Mouse (Mus musculus) stomach, embryonic 14.5 days (tissue): ENCODE data around the gene Ash1l. TPM values are rescaled to one million over a fixed set of nuclear protein-coding genes. Genes with fewer than 3 reads are reported as not detected.
A peak's percentile ranks its signal among the peaks of the same experiment; 100 is the strongest.

Source experiments
- ATAC-seq: fragments of 200-750 bp; cut with Nextera tagmentation; 2 replicates; pipeline ENCODE4 v1.8.0; 2017; ENCODE audit warnings: low read depth, moderate TSS enrichment; ENCODE audit not compliant: insufficient number of reproducible peaks, insufficient read depth, low FRiP score
- H3K27ac ChIP-seq: fragments of 300-500 bp; sonication (generic); 2 replicates; pipeline ENCODE4 v1.5.1; 2014; ENCODE audit warnings: mild to moderate bottlenecking, low read length, moderate library complexity, mixed read lengths
- H3K27me3 ChIP-seq: fragments of 300-500 bp; sonication (generic); 2 replicates; pipeline ENCODE4 v1.6.1; 2014; ENCODE audit warnings: low read length, control low read depth, mixed read lengths; ENCODE audit not compliant: control insufficient read depth, insufficient read depth
- H3K36me3 ChIP-seq: fragments of 300-500 bp; sonication (generic); 2 replicates; pipeline ENCODE4 v1.6.1; 2014; ENCODE audit warnings: mild to moderate bottlenecking, control low read depth, low read length, moderate library complexity, mixed read lengths; ENCODE audit not compliant: control insufficient read depth, insufficient read depth
- H3K4me1 ChIP-seq: fragments of 300-500 bp; sonication (generic); 2 replicates; pipeline ENCODE4 v1.6.1; 2014; ENCODE audit warnings: low read length, control low read depth, mixed read lengths; ENCODE audit not compliant: control insufficient read depth, insufficient read depth
- H3K4me2 ChIP-seq: fragments of 300-500 bp; sonication (generic); replicated peaks from 2 replicates; pipeline ENCODE4 v1.6.1; 2014; ENCODE audit warnings: low read depth, low read length, control low read depth
- H3K4me3 ChIP-seq: fragments of 300-500 bp; sonication (generic); 2 replicates; pipeline ENCODE4 v1.5.1; 2014; ENCODE audit warnings: low read depth, low read length, control low read depth
- H3K9ac ChIP-seq: fragments of 300-500 bp; sonication (generic); replicated peaks from 2 replicates; pipeline ENCODE4 v1.6.1; 2014; ENCODE audit warnings: low read depth, mild to moderate bottlenecking, control low read depth, low read length, moderate library complexity, mixed read lengths
- H3K9me3 ChIP-seq: fragments of 300-500 bp; sonication (generic); 2 replicates; pipeline ENCODE4 v1.6.1; 2016; ENCODE audit warnings: low read depth, low read length, control low read depth; ENCODE audit not compliant: control insufficient read depth
- WGBS: fragments of 180-500 bp; shearing (Covaris S2); extraction: QIAGEN DNeasy Blood & Tissue Kit; methylation state at CpG from one replicate; pipeline ENCODE4 v1.1.7; 2014; 5-methylcytosine and 5-hydroxymethylcytosine counted together
- polyA plus RNA-seq: library from polyadenylated mRNA; unstranded; fragments of >200 nt; fragmentation: Nextera tagmentation; extraction: Ambion mirVana; gene quantifications from 2 replicates; pipeline ENCODE4 v1.2.1, GENCODE M21; 2014

The Ash1l gene
- polyA plus RNA-seq, result 30.8 and 31.4 TPM in 2 replicates

- ATAC-seq, result peak; percentile 71
- under 1% methylated on average over 39 of the region's 64 CpGs for WGBS
These were observed at the start of gene Ash1l, which contains the start of gene Dap3 for GRCm38 (mm10) chr3:88950576-88951326. Ash1l (plus strand) TSS chr3:88950622. Dap3 (minus strand) TSS chr3:88951181.

DNA sequence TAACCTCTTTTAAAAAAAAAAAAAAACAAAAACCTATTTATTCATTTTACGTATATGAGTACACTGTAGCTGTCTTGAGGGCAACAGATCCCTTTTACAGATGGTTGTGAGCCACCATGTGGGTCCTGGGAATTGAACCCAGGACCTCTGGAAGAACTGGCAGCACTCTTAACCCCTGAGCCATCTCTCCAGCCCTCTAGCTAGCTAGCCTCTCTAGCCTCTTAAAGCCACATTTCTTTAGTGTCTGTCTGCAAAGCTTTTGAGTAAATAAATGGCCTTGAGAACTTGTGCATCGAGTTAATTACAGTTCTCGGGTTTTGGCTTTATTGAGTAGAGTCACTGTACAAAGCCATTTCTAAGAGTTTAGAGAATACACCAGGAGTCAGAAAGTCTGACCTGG, 45.6 kb upstream of the Ash1l start:
- Histone ChIP-seq H3K9me3 (no peaks in the 10 kb centered on the region), H3K4me3 (no peak overlapping the region), H3K4me1 (no peaks in the 10 kb centered on the region), H3K9ac (no peak overlapping the region), H3K4me2 (no peak overlapping the region), H3K27ac (no peak overlapping the region), H3K27me3 (no peaks in the 10 kb centered on the region), H3K36me3 (peaks cover 77% of the 10 kb centered on the region)
- ATAC-seq, result no peak
- 85% methylated on average over 3 of the region's 3 CpGs for WGBS

More at GRCm38 (mm10) chr3:88950576-88951326, at the start of gene Ash1l, which contains the start of gene Dap3:
- Histone ChIP-seq H3K4me1 (peaks cover 13% of the 10 kb centered on the region; the same call in 1 of the 2 replicates), H3K27me3 (no peaks in the 10 kb centered on the region), H3K4me2 (peak within 1 kb of the TSS; percentile 68), H3K9me3 (no peaks in the 10 kb centered on the region), H3K27ac (peak within 1 kb of the TSS; percentile 100), H3K9ac (peak within 1 kb of the TSS; percentile 93), H3K36me3 (no peaks in the 10 kb centered on the region), H3K4me3 (peak within 1 kb of the TSS; percentile 59)

- Histone ChIP-seq H3K9ac (no peak overlapping the region), H3K27me3 (no peaks in the 10 kb centered on the region), H3K36me3 (peaks cover 81% of the 10 kb centered on the region), H3K27ac (no peak overlapping the region), H3K4me1 (no peaks in the 10 kb centered on the region), H3K9me3 (no peaks in the 10 kb centered on the region), H3K4me2 (no peak overlapping the region), H3K4me3 (no peak overlapping the region)
- no peak for ATAC-seq
- WGBS, result 87% methylated on average over 6 of the region's 6 CpGs
These were observed 45.2 kb upstream of the Ash1l start for GRCm38 (mm10) chr3:88905209-88905608.

DNA sequence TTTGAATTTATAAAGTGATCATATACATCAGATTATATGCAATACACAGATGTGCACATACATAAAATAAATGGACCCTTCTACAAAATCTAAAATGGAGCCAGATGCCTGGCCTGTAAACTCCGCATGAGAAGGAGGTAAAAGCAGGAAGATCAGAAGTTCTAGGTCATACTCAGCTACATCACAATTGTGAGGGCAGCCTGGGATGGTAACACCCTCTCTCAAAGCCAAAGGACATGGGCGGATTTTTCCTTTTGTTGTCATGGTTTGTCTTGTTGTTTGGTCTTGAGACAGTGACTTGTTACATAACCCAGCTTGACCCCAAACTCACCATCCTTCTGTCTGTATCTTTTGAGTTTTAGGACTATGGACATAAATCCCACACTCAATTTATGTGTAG, 44.7 kb upstream of the Ash1l start:
- peaks cover 87% of the 10 kb centered on the region for H3K36me3 ChIP-seq
- no peak overlapping the region for H3K9ac ChIP-seq
- no peak overlapping the region for H3K4me3 ChIP-seq
- no peak overlapping the region for H3K27ac ChIP-seq
- 92% methylated on average over 2 of the region's 2 CpGs for WGBS
- no peak for ATAC-seq
- H3K9me3 ChIP-seq, result no peaks in the 10 kb centered on the region
- no peaks in the 10 kb centered on the region for H3K4me1 ChIP-seq
- H3K27me3 ChIP-seq, result no peaks in the 10 kb centered on the region
- no peak overlapping the region for H3K4me2 ChIP-seq

GRCm38 (mm10) chr3:88906393-88907159, 43.8 kb upstream of the Ash1l start:
- H3K27me3 ChIP-seq, result no peaks in the 10 kb centered on the region
- no peak overlapping the region for H3K4me3 ChIP-seq
- no peaks in the 10 kb centered on the region for H3K4me1 ChIP-seq
- H3K4me2 ChIP-seq, result no peak overlapping the region
- no peaks in the 10 kb centered on the region for H3K9me3 ChIP-seq
- ATAC-seq, result no peak
- peaks cover 90% of the 10 kb centered on the region for H3K36me3 ChIP-seq
- no peak overlapping the region for H3K9ac ChIP-seq
- 86% methylated on average over 6 of the region's 6 CpGs for WGBS
- no peak overlapping the region for H3K27ac ChIP-seq

DNA sequence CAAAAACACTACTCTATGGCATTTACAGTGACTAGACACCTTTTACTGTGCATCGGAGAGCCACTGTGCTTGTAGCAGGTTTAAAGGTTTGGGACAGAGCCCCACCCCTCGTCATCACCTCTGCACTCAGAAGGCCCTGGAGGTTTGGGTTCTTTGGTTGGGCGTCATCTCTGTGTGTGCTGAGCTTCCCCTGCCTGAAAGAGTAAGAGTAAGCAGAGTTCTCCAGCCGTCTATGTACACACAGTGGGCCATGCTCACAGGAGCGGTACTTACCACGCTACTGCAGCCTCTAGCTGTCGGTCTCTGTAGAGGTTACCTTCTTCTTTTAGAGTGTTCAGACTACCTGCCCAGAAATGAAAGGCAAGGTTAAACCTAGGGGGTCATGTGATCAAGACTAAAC, 37.8 kb upstream of the Ash1l start:
- H3K36me3 ChIP-seq, result peaks cover 41% of the 10 kb centered on the region
- H3K27ac ChIP-seq, result no peak overlapping the region
- H3K4me2 ChIP-seq, result peak overlapping the region; percentile 69; the same call in 1 of the 2 replicates
- no peak overlapping the region for H3K9ac ChIP-seq
- H3K4me1 ChIP-seq, result no peaks in the 10 kb centered on the region
- H3K9me3 ChIP-seq, result no peaks in the 10 kb centered on the region
- WGBS, result 82% methylated on average over 7 of the region's 7 CpGs
- no peak overlapping the region for H3K4me3 ChIP-seq
- no peak for ATAC-seq
- H3K27me3 ChIP-seq, result no peaks in the 10 kb centered on the region

DNA sequence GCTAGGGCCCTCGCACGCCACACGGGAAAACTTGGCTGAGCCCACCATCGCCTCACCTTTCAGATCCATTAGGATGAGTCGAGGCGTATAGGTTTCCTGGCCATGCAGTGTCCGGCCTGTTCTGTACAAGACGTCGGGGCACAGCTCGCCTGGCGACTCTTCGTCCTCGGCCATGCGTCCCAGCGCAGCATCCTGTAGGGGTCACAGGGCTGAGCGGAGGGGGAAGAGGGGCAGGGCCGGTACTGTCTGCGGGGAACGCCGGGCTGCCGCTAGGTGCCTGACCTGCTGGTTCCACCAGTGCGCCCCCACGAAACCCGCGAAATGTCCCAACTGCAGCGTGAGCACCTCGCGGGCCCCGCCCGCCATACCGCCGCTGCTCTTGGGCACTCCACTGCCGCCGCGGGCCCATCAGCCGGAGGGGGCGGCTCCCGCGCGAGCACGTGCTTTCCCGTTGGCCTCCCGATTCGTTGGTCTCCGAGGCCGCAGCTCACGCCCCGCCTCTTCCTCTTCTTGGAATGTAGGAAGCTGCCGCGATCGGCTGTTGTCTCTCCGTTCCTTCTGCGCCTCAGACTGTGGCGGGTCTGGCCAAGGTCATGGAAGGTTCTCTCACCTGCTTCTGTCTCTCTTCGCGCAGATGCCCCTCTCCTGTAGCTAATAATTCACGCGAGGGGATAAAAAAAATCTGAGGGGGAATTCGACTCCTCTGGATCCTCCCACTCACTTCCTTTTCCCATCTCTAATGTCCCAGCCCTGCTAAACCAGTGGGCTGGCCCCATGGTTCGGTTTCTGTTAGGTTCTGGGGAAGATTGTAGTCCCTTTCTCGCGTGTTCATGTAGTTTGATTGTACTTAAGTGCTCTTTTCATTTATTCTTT, 36.7 kb upstream of the Ash1l start, which contains the start of gene Msto1:
TSS of gene Msto1 (minus strand) at position 489 of the 873 bp plus-strand sequence.
- Histone ChIP-seq H3K4me2 (peak within 1 kb of the TSS; percentile 69), H3K36me3 (peaks cover 29% of the 10 kb centered on the region), H3K27ac (peak within 1 kb of the TSS; percentile 84), H3K9ac (peak within 1 kb of the TSS; percentile 60), H3K4me3 (peak within 1 kb of the TSS; percentile 66), H3K27me3 (no peaks in the 10 kb centered on the region), H3K4me1 (no peaks in the 10 kb centered on the region), H3K9me3 (no peaks in the 10 kb centered on the region)
- under 1% methylated on average over 62 of the region's 62 CpGs for WGBS
- peak; percentile 95 for ATAC-seq

DNA sequence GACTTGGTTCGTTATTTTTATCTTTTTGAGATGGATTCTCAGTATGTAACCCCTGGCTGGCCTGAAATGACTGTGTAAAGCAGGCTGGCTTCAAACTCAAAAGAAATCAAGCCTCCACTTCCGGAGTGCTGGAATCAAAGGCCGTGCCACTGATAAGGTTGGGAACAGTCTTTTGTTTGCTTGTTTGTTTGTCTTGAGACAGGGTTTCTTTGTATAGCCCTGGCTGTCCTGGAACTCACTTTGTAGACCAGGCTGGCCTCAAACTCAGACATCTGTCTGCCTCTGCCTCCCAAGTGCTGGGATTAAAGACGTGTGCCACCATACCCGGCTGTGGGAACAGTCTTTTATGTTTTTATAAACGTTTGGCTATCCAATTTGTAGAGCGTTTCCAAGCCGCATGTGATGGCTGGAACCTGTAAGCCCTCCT, 36.0 kb upstream of the Ash1l start:
- no peak for ATAC-seq
- 26% methylated on average over 8 of the region's 8 CpGs for WGBS

More for the DNA sequence above, 36.0 kb upstream of the Ash1l start:
- Histone ChIP-seq H3K27me3 (no peaks in the 10 kb centered on the region), H3K4me1 (no peaks in the 10 kb centered on the region), H3K4me2 (peak overlapping the region; percentile 69), H3K9ac (peak overlapping the region; percentile 60), H3K27ac (peak overlapping the region; percentile 84), H3K36me3 (peaks cover 26% of the 10 kb centered on the region), H3K4me3 (peak overlapping the region; percentile 66), H3K9me3 (no peaks in the 10 kb centered on the region)
